Mouse (Mus musculus): ENCODE measurements around the gene Prkab1. TPM values are rescaled to one million over a fixed set of nuclear protein-coding genes. Genes with fewer than 3 reads are reported as not detected.

Prkab1 gene
- polyA plus RNA-seq (2012; ENCODE audit: low replicate concordance), result 221 and 290 TPM in 2 replicates

GRCm38 (mm10) chr5:116024327-116024739 is at the start of gene Prkab1:
Gene Prkab1 (minus strand): TSS chr5:116024508.

Other genes starting within 250 kb of the Prkab1 start
- gene Cit, start 179.2 kb downstream of the Prkab1 start, polyA plus RNA-seq (2012; ENCODE audit: low replicate concordance), result 70.8 and 78.6 TPM in 2 replicates
- gene Tmem233, start 58.7 kb upstream of the Prkab1 start, polyA plus RNA-seq (2012; ENCODE audit: low replicate concordance), result not detected in 2 replicates

All from leukemia stem cell, adult 10-12 weeks (primary cell).